29 mouse cellular contexts compared by ENCODE assay signal in the genomic region with DNA sequence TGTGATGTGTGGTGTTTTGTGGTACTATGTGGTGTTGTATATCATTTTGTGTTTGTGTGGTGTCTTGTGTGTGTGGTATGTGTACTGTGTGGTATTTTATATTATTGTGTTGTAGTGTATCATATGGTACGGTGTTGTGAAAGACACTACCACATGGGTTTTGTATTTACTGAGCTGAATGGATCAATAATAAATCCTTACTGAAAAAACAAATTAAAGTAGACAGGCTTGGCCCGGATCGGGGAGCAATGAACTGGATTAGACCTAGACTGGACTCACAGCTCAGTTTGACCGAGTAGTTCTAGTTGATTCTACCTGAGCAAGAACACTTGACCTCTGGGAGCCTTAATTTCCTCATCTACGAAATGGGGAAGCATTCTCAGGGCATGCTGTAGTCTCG.
"Had no signal": no experiment of that assay in that cellular context is flagged by ENCODE, and none has a peak within 500 bp of the region (broad histone marks: within the 10 kb centered on the region; RNA-seq: fewer than 3 reads in every experiment).

No protein-coding gene starts in this region.

- H3K27me3 ChIP-seq: limb, embryonic 13.5 days; limb, embryonic 15.5 days; liver, embryonic 13.5 days; liver, embryonic 15.5 days; lung, embryonic 15.5 days; megakaryocyte, embryonic 14.5 days; midbrain, embryonic 12.5 days; midbrain, embryonic 13.5 days; midbrain, embryonic 15.5 days had no signal

- ATAC-seq: lung, postnatal 0 days; midbrain, embryonic 13.5 days; midbrain, embryonic 15.5 days; midbrain, embryonic 16.5 days had no signal

- H3K4me2 ChIP-seq: limb, embryonic 12.5 days; limb, embryonic 13.5 days; limb, embryonic 15.5 days; liver, embryonic 13.5 days; liver, embryonic 15.5 days; lung, embryonic 14.5 days; lung, embryonic 15.5 days; midbrain, embryonic 11.5 days; midbrain, embryonic 12.5 days; midbrain, embryonic 13.5 days; midbrain, embryonic 15.5 days had no signal

- H3K36me3 ChIP-seq: limb, embryonic 15.5 days; liver, embryonic 13.5 days; liver, embryonic 15.5 days; lung, embryonic 15.5 days; midbrain, embryonic 15.5 days had no signal

- H3K4me3 ChIP-seq: left cerebral cortex, adult 2 months; limb, embryonic 10.5 days; limb, embryonic 12.5 days; limb, embryonic 13.5 days; limb, embryonic 15.5 days; liver, embryonic 13.5 days; liver, embryonic 15.5 days; lung, embryonic 15.5 days; megakaryocyte, embryonic 14.5 days; midbrain, embryonic 10.5 days; midbrain, embryonic 12.5 days; midbrain, embryonic 13.5 days; midbrain, embryonic 15.5 days; myocyte had no signal

- H3K27ac ChIP-seq: left cerebral cortex, adult 2 months; limb, embryonic 10.5 days; limb, embryonic 12.5 days; limb, embryonic 13.5 days; limb, embryonic 15.5 days; liver, embryonic 13.5 days; liver, embryonic 14.5 days; liver, embryonic 15.5 days; lung, embryonic 15.5 days; macrophage; midbrain, embryonic 10.5 days; midbrain, embryonic 12.5 days; midbrain, embryonic 13.5 days; midbrain, embryonic 15.5 days had no signal

- H3K9me3 ChIP-seq: limb, embryonic 10.5 days; limb, embryonic 12.5 days; limb, embryonic 13.5 days; limb, embryonic 15.5 days; liver, embryonic 13.5 days; liver, embryonic 15.5 days; lung, embryonic 15.5 days; megakaryocyte, embryonic 14.5 days; midbrain, embryonic 10.5 days; midbrain, embryonic 12.5 days; midbrain, embryonic 13.5 days; midbrain, embryonic 15.5 days had no signal

- H3K9ac ChIP-seq: limb, embryonic 12.5 days; limb, embryonic 13.5 days; limb, embryonic 15.5 days; liver, embryonic 13.5 days; liver, embryonic 14.5 days; liver, embryonic 15.5 days; lung, embryonic 14.5 days; lung, embryonic 15.5 days; midbrain, embryonic 12.5 days; midbrain, embryonic 13.5 days; midbrain, embryonic 15.5 days had no signal

- DNase-seq: left cerebral cortex, postnatal 4 days; liver; liver, embryonic 13.5 days; lung, adult 18-20 months; lung, adult 2 months; lung, embryonic 14.5 days; lung, postnatal 10 days; lung, postnatal 14 days; lung, postnatal 36 days; lung, postnatal 4 days; midbrain, embryonic 14.5 days had no signal
